ENCODE assay signal across 18 mouse cellular contexts in genomic region chr9:106332746-106333145, GRCm38 (mm10). TPM values are rescaled to one million over a fixed set of nuclear protein-coding genes. Genes with fewer than 3 reads are reported as not detected.
DNase-seq lines count a peak whose midpoint lies in the region; ATAC-seq and TF ChIP-seq lines count a peak whose summit lies in the region.
"Had no signal": no experiment of that assay in that cellular context is flagged by ENCODE, and none has a peak within 500 bp of the region (broad histone marks: within the 10 kb centered on the region; RNA-seq: fewer than 3 reads in every experiment).

No protein-coding gene starts in this region.

- H3K4me3 ChIP-seq in layer of hippocampus, adult 2 months: no peak overlapping the region
- no peak overlapping the region for H3K4me3 ChIP-seq in limb, embryonic 12.5 days (replicated peaks)
- H3K4me3 ChIP-seq: forebrain, embryonic 15.5 days; heart, embryonic 12.5 days; hindbrain, embryonic 15.5 days had no signal

- H3K9ac ChIP-seq in limb, embryonic 12.5 days (replicated peaks): no peak overlapping the region
- H3K9ac ChIP-seq: forebrain, embryonic 15.5 days; heart, embryonic 12.5 days; hindbrain, embryonic 15.5 days had no signal

- TF ChIP-seq CTCF in layer of hippocampus, adult 2 months (conservative IDR thresholded peaks at IDR 0.05): no peak

- H3K4me1 ChIP-seq in limb, embryonic 12.5 days (replicated peaks): peaks cover 50% of the 10 kb centered on the region

- no peak overlapping the region for H3K4me2 ChIP-seq in limb, embryonic 12.5 days
- H3K4me2 ChIP-seq: forebrain, embryonic 15.5 days; heart, embryonic 12.5 days; hindbrain, embryonic 15.5 days had no signal

- H3K9me3 ChIP-seq in limb, embryonic 12.5 days: no peaks in the 10 kb centered on the region
- H3K9me3 ChIP-seq: forebrain, embryonic 15.5 days; heart, embryonic 12.5 days; hindbrain, embryonic 15.5 days had no signal

- no peak for ATAC-seq in limb, embryonic 12.5 days (ENCODE audit: insufficient number of reproducible peaks, insufficient read depth, low FRiP score, low TSS enrichment, low read depth)
- ATAC-seq in granulocyte monocyte progenitor cell, adult 5-6 weeks (replicated peaks; ENCODE audit: poor library complexity, severe bottlenecking): no peak
- ATAC-seq: forebrain, embryonic 15.5 days; inflammation-experienced regulatory T-cells, adult 6 months had no signal

- no peaks in the 10 kb centered on the region for H3K27me3 ChIP-seq in limb, embryonic 12.5 days
- H3K27me3 ChIP-seq: forebrain, embryonic 15.5 days; heart, embryonic 12.5 days; hindbrain, embryonic 15.5 days had no signal

- H3K27ac ChIP-seq in layer of hippocampus, adult 2 months: peak overlapping the region; percentile 81
- H3K27ac ChIP-seq in limb, embryonic 12.5 days: peak overlapping the region; percentile 41; the same call in 1 of the 2 replicates
- H3K27ac ChIP-seq: forebrain, embryonic 15.5 days; hindbrain, embryonic 15.5 days had no signal

- 0 out of 2 replicates have a peak, but pooled peaks cover 6% of the 10 kb centered on the region for H3K36me3 ChIP-seq in limb, embryonic 12.5 days
- H3K36me3 ChIP-seq: forebrain, embryonic 15.5 days; hindbrain, embryonic 15.5 days had no signal

- DNase-seq in layer of hippocampus, adult 2 months (ENCODE audit: low spot score in 2 of 2): no peak
- no peak for DNase-seq in layer of hippocampus, postnatal 14 days (ENCODE audit: low spot score in 2 of 2)
- DNase-seq in Muller cell, postnatal 12 days (ENCODE audit: inconsistent ontology term): peak; percentile 21
- DNase-seq in brain, adult 2 months (ENCODE audit: low read depth, low spot score): peak; percentile 56
- no peak for DNase-seq in spleen, postnatal 10 days (ENCODE audit: low spot score in 2 of 2)
- no peak for DNase-seq in cerebellum, postnatal 14 days
- DNase-seq: adrenal gland, adult 2 months; adrenal gland, postnatal 36 days; cerebellum, adult 11-12 months; cerebellum, adult 9-10 months; cerebellum, postnatal 36 days; gastrocnemius, postnatal 14 days had no signal

- WGBS in limb, embryonic 12.5 days: 81% methylated on average over 3 of the region's 3 CpGs

RNA-seq across cellular contexts. Expression of gene Dusp7, which starts 35.7 kb away (rescaled TPM):
- 10 to 100 TPM; 81.7 to 93.2 TPM for total RNA-seq in layer of hippocampus, adult 2 months (2021)
- total RNA-seq in layer of hippocampus, postnatal 14 days (2021): 10 to 100 TPM; 65.2 to 70.3 TPM
- polyA plus RNA-seq in limb, embryonic 12.5 days (2016; fragmentation: Nextera tagmentation; extraction: Ambion mirVana): 53.7 and 58.9 TPM in 2 replicates
- 44.7 and 46.2 TPM in 2 replicates for total RNA-seq in granulocyte monocyte progenitor cell, adult 5-6 weeks (2014; fragmentation: Nextera tagmentation)
- 13.0 and 14.0 TPM in 2 replicates for total RNA-seq in granulocyte monocyte progenitor cell, adult 5-6 weeks (2017)

RNA-seq across cellular contexts. Expression of gene Poc1a, which starts 51.9 kb away (rescaled TPM):
- total RNA-seq in layer of hippocampus, adult 2 months (2021): 10 to 100 TPM in 1 of 2 experiments, 1 to 10 TPM in 1; 8.6 to 14.5 TPM
- total RNA-seq in layer of hippocampus, postnatal 14 days (2021): 10 to 100 TPM in 1 of 2 experiments, 1 to 10 TPM in 1; 8.5 to 12.0 TPM
- polyA plus RNA-seq in limb, embryonic 12.5 days (2016; fragmentation: Nextera tagmentation; extraction: Ambion mirVana): 30.3 and 31.5 TPM in 2 replicates
- total RNA-seq in granulocyte monocyte progenitor cell, adult 5-6 weeks (2014; fragmentation: Nextera tagmentation): 42.4 and 49.8 TPM in 2 replicates
- total RNA-seq in granulocyte monocyte progenitor cell, adult 5-6 weeks (2017): 20.4 and 30.3 TPM in 2 replicates

Comparison
In these comparisons a context has a peak if more than half of its experiments do, and no peak if none do; other contexts are left out.
1. DNase-seq: peak in Muller cell, postnatal 12 days (single experiment) and brain, adult 2 months (single experiment); none in layer of hippocampus, adult 2 months (0 of 2), layer of hippocampus, postnatal 14 days (0 of 2), spleen, postnatal 10 days (0 of 2) and cerebellum, postnatal 14 days (0 of 2).